Mouse (Mus musculus): ENCODE measurements around the gene March9. TPM values are rescaled to one million over a fixed set of nuclear protein-coding genes. Genes with fewer than 3 reads are reported as not detected.

Gene March9
- 0.16 and 0.19 TPM in 2 replicates for polyA plus RNA-seq (2015; fragmentation: Nextera tagmentation; extraction: Ambion mirVana)

DNA sequence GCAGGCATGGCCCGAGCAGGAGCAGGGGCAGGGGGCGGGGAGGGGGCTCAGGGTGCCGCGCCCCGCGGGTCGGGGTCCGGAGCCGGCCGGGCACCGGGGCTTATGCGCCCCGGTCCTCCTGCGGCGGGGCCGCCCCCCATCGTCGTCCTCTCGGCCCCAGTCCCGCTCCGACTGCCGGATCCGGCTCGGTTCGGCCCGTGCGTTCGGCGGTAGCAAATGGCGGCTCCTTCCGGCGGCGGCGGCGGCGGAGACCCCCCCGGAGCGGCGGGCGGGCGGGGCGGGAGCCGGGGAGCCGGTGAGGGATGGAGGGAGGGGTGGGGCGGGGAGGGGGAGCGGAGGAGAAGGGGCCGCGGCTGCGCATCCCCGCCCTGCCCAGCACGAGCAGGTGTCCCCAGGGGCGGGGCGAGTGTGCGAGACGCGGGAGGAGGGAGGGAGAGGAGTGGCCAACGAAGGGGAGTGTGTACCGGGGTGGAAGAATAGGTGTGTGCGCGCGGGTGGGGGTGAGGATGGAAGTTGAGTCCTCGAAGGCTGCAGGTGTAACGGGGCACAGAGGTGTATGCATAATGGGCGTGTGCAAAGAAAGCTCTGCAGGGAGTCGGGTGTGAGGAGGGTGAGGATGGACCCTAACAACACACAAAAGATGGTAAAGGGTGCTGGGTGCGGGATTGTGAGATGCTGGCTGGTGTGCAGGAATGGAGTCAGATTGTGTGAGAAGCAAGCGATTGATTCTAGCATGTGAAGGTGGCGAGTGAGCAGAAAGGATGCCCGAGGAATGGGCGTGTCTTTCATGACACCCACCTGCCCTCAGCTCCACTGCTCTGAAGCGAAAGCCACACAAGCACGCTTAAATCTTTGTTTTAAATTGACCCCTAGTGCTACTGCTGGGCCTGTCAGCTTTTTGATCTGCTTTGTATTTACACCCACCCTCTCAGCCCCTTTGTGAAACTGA is at the start of gene March9:
Gene March9 (minus strand): TSS at position 217 of the 949 bp plus-strand sequence.

GRCm38 (mm10) chr10:127075080-127075479 is 15.1 kb upstream of the March9 start, which contains the start of gene Agap2:
TSS of gene Agap2 (plus strand) at chr10:127075284.

DNA sequence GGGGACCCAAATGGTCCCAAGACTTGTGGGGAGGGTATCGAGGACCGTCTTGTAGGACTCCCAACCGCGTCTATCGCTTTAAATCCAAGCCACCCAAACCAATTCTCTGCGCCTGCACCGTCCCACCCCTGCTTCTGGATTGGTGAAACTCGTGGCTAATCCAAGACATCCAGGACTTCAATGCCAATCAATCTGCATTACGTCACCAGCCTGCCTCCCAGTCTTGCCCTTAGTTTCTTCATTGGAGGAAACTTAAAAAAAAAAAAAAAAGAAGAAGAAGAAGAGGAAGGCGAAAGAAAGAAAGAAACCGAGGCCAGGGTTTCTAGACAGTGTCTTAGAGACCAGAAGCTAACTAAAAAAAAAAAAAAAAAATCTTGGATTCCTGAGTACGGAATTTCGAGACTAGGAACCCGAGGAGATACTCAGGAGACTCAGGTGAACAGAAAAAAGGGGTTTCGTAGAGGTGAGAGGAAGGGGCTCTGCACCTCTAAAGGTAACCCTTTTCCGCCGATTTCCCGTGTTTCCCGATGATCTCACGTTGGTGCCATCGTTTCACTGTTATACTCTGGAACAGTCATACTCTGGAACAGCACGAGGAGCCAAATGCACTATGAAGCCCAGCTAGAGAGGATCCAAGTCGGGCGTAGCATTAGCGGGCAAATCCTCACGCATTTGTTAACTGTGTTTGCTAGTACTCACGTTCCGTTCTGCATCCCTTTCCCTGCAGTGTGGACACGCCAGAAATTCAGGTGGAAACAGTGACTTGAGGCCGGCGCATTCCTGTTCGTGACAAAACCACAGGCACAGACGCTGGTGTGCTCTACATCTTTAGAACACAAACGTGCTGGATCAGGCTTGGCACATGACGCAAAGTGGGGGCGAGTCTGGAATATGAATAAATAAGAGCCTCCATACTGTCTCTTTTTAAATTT is 10.5 kb upstream of the March9 start, which contains the start of gene Tspan31:
Gene Tspan31 (minus strand): TSS at position 75 of the 932 bp plus-strand sequence.

DNA sequence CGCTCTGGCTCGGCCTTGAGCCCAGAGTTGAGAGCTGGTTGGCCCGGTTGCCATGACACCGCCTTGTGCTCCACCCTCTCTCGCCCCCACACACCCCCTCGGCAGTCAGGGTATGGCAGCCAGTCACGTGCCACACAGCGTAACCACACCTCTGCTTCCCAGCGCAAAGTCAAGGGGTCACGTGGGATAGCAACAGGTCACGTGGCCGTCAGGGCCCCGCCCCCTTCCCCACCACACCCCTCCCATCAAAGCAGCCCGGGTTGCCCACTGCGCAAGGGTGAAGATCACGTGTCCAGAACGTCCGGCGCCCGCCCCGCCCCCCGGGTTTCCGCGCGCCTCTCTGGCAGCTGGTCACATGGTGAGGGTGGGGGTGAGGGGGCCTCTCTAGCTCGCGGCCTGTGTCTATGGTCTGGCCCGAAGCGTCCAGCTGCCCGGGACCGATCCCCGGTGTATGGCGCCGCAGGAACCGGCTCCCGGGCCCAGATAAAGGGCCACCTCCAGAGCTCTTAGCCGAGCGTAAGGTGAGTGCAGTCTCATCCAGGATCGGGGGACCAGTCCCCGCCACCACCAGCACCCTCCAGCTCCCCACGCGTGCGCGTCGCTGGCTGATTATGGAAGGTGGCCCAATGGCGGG is 3.4 kb upstream of the March9 start, which contains the start of gene Cdk4:
Gene Cdk4 (plus strand): TSS at position 296 of the 634 bp plus-strand sequence.

DNA sequence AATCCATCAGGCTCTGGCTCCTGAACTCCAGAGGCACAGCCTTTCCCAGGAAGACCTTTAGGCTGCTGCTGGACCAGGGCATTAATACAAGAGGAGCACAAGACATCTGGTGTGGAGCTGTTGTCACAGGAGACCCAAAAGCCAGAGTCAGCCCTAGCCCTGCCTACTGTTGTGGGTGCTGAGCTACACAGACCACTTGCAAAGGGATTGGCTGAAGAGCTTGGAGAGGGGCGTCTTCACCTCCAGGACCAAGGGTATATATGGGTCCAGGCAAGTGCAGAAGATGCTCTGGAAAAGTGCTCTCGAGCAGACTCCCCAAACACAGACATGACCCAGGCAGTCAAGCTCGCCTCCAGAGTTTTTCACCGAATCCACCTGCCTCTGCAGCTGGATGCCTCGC is 12.0 kb downstream of the March9 start, which contains the start of gene Cyp27b1:
Gene Cyp27b1 (plus strand): TSS at position 297 of the 400 bp plus-strand sequence.

GRCm38 (mm10) chr10:127041274-127041766 is 18.7 kb downstream of the March9 start, which contains the start of the genes Mettl1 and Eef1akmt3:
TSS of gene Mettl1 (plus strand) at chr10:127041414.
TSS of gene Eef1akmt3 (minus strand) at chr10:127041513.

GRCm38 (mm10) chr10:127030336-127031296 is 29.4 kb downstream of the March9 start, which contains the start of gene Tsfm:
TSS of gene Tsfm (minus strand) at chr10:127030840.

Other genes with a start within 250 kb of the March9 start
- 8.4 and 8.6 TPM in 2 replicates for gene Atp23, start 158.8 kb downstream of the March9 start, polyA plus RNA-seq (2015; fragmentation: Nextera tagmentation; extraction: Ambion mirVana)
- gene Ctdsp2, start 81.5 kb downstream of the March9 start, polyA plus RNA-seq (2015; fragmentation: Nextera tagmentation; extraction: Ambion mirVana), result 43.0 and 46.3 TPM in 2 replicates
- 0.11 and 0.12 TPM in 2 replicates for gene Avil, start 59.5 kb downstream of the March9 start, polyA plus RNA-seq (2015; fragmentation: Nextera tagmentation; extraction: Ambion mirVana)
- 62.9 and 72.7 TPM in 2 replicates for gene Tsfm, start 29.3 kb downstream of the March9 start, polyA plus RNA-seq (2015; fragmentation: Nextera tagmentation; extraction: Ambion mirVana)
- 29.7 and 32.8 TPM in 2 replicates for gene Mettl1, start 18.8 kb downstream of the March9 start, polyA plus RNA-seq (2015; fragmentation: Nextera tagmentation; extraction: Ambion mirVana)
- 0.17 and 0.37 TPM in 2 replicates for gene Eef1akmt3, start 18.7 kb downstream of the March9 start, polyA plus RNA-seq (2015; fragmentation: Nextera tagmentation; extraction: Ambion mirVana)
- gene Cyp27b1, start 11.9 kb downstream of the March9 start, polyA plus RNA-seq (2015; fragmentation: Nextera tagmentation; extraction: Ambion mirVana), result 0.10 and 0.21 TPM in 2 replicates
- 313 and 366 TPM in 2 replicates for gene Cdk4, start 3.4 kb upstream of the March9 start, polyA plus RNA-seq (2015; fragmentation: Nextera tagmentation; extraction: Ambion mirVana)
- 63.3 and 77.1 TPM in 2 replicates for gene Tspan31, start 10.1 kb upstream of the March9 start, polyA plus RNA-seq (2015; fragmentation: Nextera tagmentation; extraction: Ambion mirVana)
- 0.04 and 0.05 TPM in 2 replicates for gene Agap2, start 15.1 kb upstream of the March9 start, polyA plus RNA-seq (2015; fragmentation: Nextera tagmentation; extraction: Ambion mirVana)
- gene Os9, start 60.9 kb upstream of the March9 start, polyA plus RNA-seq (2015; fragmentation: Nextera tagmentation; extraction: Ambion mirVana), result 36.3 and 44.1 TPM in 2 replicates
- 1.1 and 1.8 TPM in 2 replicates for gene B4galnt1, start 105.0 kb upstream of the March9 start, polyA plus RNA-seq (2015; fragmentation: Nextera tagmentation; extraction: Ambion mirVana)
- 1.7 and 2.8 TPM in 2 replicates for gene Slc26a10, start 120.5 kb upstream of the March9 start, polyA plus RNA-seq (2015; fragmentation: Nextera tagmentation; extraction: Ambion mirVana)
- gene Arhgef25, start 129.9 kb upstream of the March9 start, polyA plus RNA-seq (2015; fragmentation: Nextera tagmentation; extraction: Ambion mirVana), result 20.1 and 22.7 TPM in 2 replicates
- 30.4 and 37.8 TPM in 2 replicates for gene Dtx3, start 135.5 kb upstream of the March9 start, polyA plus RNA-seq (2015; fragmentation: Nextera tagmentation; extraction: Ambion mirVana)
- 7.4 and 9.7 TPM in 2 replicates for gene Pip4k2c, start 151.4 kb upstream of the March9 start, polyA plus RNA-seq (2015; fragmentation: Nextera tagmentation; extraction: Ambion mirVana)
- gene Kif5a, start 203.2 kb upstream of the March9 start, polyA plus RNA-seq (2015; fragmentation: Nextera tagmentation; extraction: Ambion mirVana), result 0.39 and 0.58 TPM in 2 replicates
- gene Dctn2, start 206.2 kb upstream of the March9 start, polyA plus RNA-seq (2015; fragmentation: Nextera tagmentation; extraction: Ambion mirVana), result 134 and 144 TPM in 2 replicates
- 7.5 and 7.8 TPM in 2 replicates for gene Mbd6, start 228.8 kb upstream of the March9 start, polyA plus RNA-seq (2015; fragmentation: Nextera tagmentation; extraction: Ambion mirVana)